Mouse (Mus musculus) midbrain, embryonic 11.5 days (tissue): ENCODE results near the gene Sfxn5. TPM values are rescaled to one million over a fixed set of nuclear protein-coding genes. Genes with fewer than 3 reads are reported as not detected.
A peak's percentile ranks its signal among the peaks of the same experiment; 100 is the strongest.

Source experiments
- ATAC-seq: fragments of 200-750 bp; cut with Nextera tagmentation; 2 replicates; pipeline ENCODE4 v1.8.0; 2017; ENCODE audit warnings: moderate TSS enrichment, moderate library complexity; ENCODE audit not compliant: low FRiP score
- DNase-seq: peaks from one replicate; pipeline ENCODE4 v3.0.0; 2015; ENCODE audit warnings: low spot score; ENCODE audit errors: missing footprints
- H3K27ac ChIP-seq: fragments of 300-500 bp; sonication (generic); 2 replicates; pipeline ENCODE4 v1.5.1; 2014; ENCODE audit warnings: low read depth, low read length
- H3K27me3 ChIP-seq: fragments of 300-500 bp; sonication (generic); 2 replicates; pipeline ENCODE4 v1.6.1; 2014; ENCODE audit warnings: mild to moderate bottlenecking, low read length, moderate library complexity, mixed read lengths; ENCODE audit not compliant: control insufficient read depth, insufficient read depth
- H3K36me3 ChIP-seq: fragments of 300-500 bp; sonication (generic); 2 replicates; pipeline ENCODE4 v1.6.1; 2014; ENCODE audit warnings: mild to moderate bottlenecking, low read length, moderate library complexity, mixed read lengths; ENCODE audit not compliant: control insufficient read depth, insufficient read depth
- H3K4me1 ChIP-seq: fragments of 300-500 bp; sonication (generic); 2 replicates; pipeline ENCODE4 v1.6.1; 2014; ENCODE audit warnings: low read length; ENCODE audit not compliant: control insufficient read depth, insufficient read depth
- H3K4me2 ChIP-seq: fragments of 300-500 bp; sonication (generic); 2 replicates; pipeline ENCODE4 v1.6.1; 2014; ENCODE audit warnings: mild to moderate bottlenecking, moderate library complexity
- H3K4me3 ChIP-seq: fragments of 300-500 bp; sonication (generic); 2 replicates; pipeline ENCODE4 v1.5.1; 2014; ENCODE audit warnings: low read depth, low read length
- H3K9ac ChIP-seq: fragments of 300-500 bp; sonication (generic); 2 replicates; pipeline ENCODE4 v1.6.1; 2014; ENCODE audit warnings: low read length
- H3K9me3 ChIP-seq: fragments of 300-500 bp; sonication (generic); 2 replicates; pipeline ENCODE4 v1.6.1; 2016; ENCODE audit warnings: low read length; ENCODE audit not compliant: control insufficient read depth
- WGBS: fragments of 180-500 bp; shearing (Covaris S2); extraction: QIAGEN DNeasy Blood & Tissue Kit; methylation state at CpG from one replicate; pipeline ENCODE4 v1.1.7; 2014; 5-methylcytosine and 5-hydroxymethylcytosine counted together
- polyA plus RNA-seq: library from polyadenylated mRNA; unstranded; fragments of >200 nt; fragmentation: Nextera tagmentation; extraction: Ambion mirVana; gene quantifications from 2 replicates; pipeline ENCODE4 v1.2.1, GENCODE M21; 2014

Sfxn5 gene
- polyA plus RNA-seq, 1 experiment from 2014 or later, result 6.2 TPM

GRCm38 (mm10) chr6:85209226-85209967, 123.8 kb downstream of the Sfxn5 start:
- DNase-seq (no peak), ATAC-seq (no peak)
- no peaks in the 10 kb centered on the region; the same call in 1 of the 2 replicates for H3K27me3 ChIP-seq
- no peak overlapping the region for H3K27ac ChIP-seq
- H3K9ac ChIP-seq, result no peak overlapping the region
- H3K4me3 ChIP-seq, result no peak overlapping the region
- no peak overlapping the region for H3K4me2 ChIP-seq
- H3K9me3 ChIP-seq, result no peaks in the 10 kb centered on the region
- no peaks in the 10 kb centered on the region; the same call in 1 of the 2 replicates for H3K36me3 ChIP-seq
- H3K4me1 ChIP-seq, result no peaks in the 10 kb centered on the region
- WGBS, result 86% methylated on average over 9 of the region's 9 CpGs

- no peaks in the 10 kb centered on the region for H3K36me3 ChIP-seq
- DNase-seq (no peak), ATAC-seq (no peak)
- no peak overlapping the region for H3K27ac ChIP-seq
- no peaks in the 10 kb centered on the region; the same call in 1 of the 2 replicates for H3K27me3 ChIP-seq
- no peak overlapping the region for H3K9ac ChIP-seq
- 67% methylated on average over 5 of the region's 5 CpGs for WGBS
- H3K4me3 ChIP-seq, result no peak overlapping the region
- H3K4me2 ChIP-seq, result no peak overlapping the region
- H3K4me1 ChIP-seq, result no peaks in the 10 kb centered on the region
- H3K9me3 ChIP-seq, result no peaks in the 10 kb centered on the region
These were observed 125.9 kb downstream of the Sfxn5 start for GRCm38 (mm10) chr6:85207345-85207744.

- H3K4me2 ChIP-seq, result no peak overlapping the region
- H3K27ac ChIP-seq, result no peak overlapping the region
- DNase-seq (no peak), ATAC-seq (no peak)
- no peak overlapping the region for H3K9ac ChIP-seq
- H3K4me1 ChIP-seq, result no peaks in the 10 kb centered on the region
- H3K27me3 ChIP-seq, result no peaks in the 10 kb centered on the region; the same call in 1 of the 2 replicates
- no peaks in the 10 kb centered on the region for H3K9me3 ChIP-seq
- no peaks in the 10 kb centered on the region for H3K36me3 ChIP-seq
- H3K4me3 ChIP-seq, result no peak overlapping the region
- WGBS, result 45% methylated on average over 15 of the region's 15 CpGs
These were observed 126.3 kb downstream of the Sfxn5 start for GRCm38 (mm10) chr6:85206939-85207285.

GRCm38 (mm10) chr6:85206182-85206938, 126.9 kb downstream of the Sfxn5 start:
- DNase-seq, result no peak
- ATAC-seq, result no peak
- Histone ChIP-seq H3K27ac (no peak overlapping the region), H3K4me3 (no peak overlapping the region), H3K4me2 (no peak overlapping the region), H3K9ac (no peak overlapping the region), H3K36me3 (no peaks in the 10 kb centered on the region), H3K27me3 (no peaks in the 10 kb centered on the region; the same call in 1 of the 2 replicates), H3K9me3 (no peaks in the 10 kb centered on the region), H3K4me1 (no peaks in the 10 kb centered on the region)
- WGBS, result 28% methylated on average over 16 of the region's 16 CpGs

GRCm38 (mm10) chr6:85197951-85198350, 135.3 kb downstream of the Sfxn5 start:
- ATAC-seq, result no peak
- H3K27me3 ChIP-seq, result peaks cover 28% of the 10 kb centered on the region

GRCm38 (mm10) chr6:85193381-85194318, 139.6 kb downstream of the Sfxn5 start:
- Histone ChIP-seq H3K9ac (no peak overlapping the region), H3K27me3 (peaks cover 66% of the 10 kb centered on the region), H3K4me2 (0 out of 2 replicates have a peak overlapping the region, but pooled peaks have one; percentile 2), H3K27ac (no peak overlapping the region), H3K36me3 (no peaks in the 10 kb centered on the region), H3K4me3 (no peak overlapping the region), H3K9me3 (no peaks in the 10 kb centered on the region), H3K4me1 (peaks cover 6% of the 10 kb centered on the region)
- 4% methylated on average over 29 of the region's 29 CpGs for WGBS
- DNase-seq, result peak; percentile 92
- ATAC-seq, result no peak

More at GRCm38 (mm10) chr6:85197951-85198350, 135.3 kb downstream of the Sfxn5 start:
- Histone ChIP-seq H3K27ac (no peak overlapping the region), H3K9ac (no peak overlapping the region), H3K4me3 (no peak overlapping the region), H3K9me3 (no peaks in the 10 kb centered on the region), H3K4me1 (no peaks in the 10 kb centered on the region), H3K4me2 (no peak overlapping the region), H3K36me3 (no peaks in the 10 kb centered on the region)
- 62% methylated on average over 2 of the region's 2 CpGs for WGBS
- no peak for DNase-seq

- peak; percentile 93 for DNase-seq
- Histone ChIP-seq H3K27ac (no peak overlapping the region), H3K9ac (no peak overlapping the region), H3K4me1 (peaks cover 23% of the 10 kb centered on the region), H3K36me3 (no peaks in the 10 kb centered on the region), H3K27me3 (peaks cover 83% of the 10 kb centered on the region), H3K9me3 (no peaks in the 10 kb centered on the region), H3K4me3 (no peak overlapping the region), H3K4me2 (no peak overlapping the region)
- 16% methylated on average over 9 of the region's 9 CpGs for WGBS
- no peak for ATAC-seq
These were observed 141.3 kb downstream of the Sfxn5 start for GRCm38 (mm10) chr6:85191751-85192440.

GRCm38 (mm10) chr6:85190671-85191070, 142.6 kb downstream of the Sfxn5 start:
- peak overlapping the region; percentile 33 for H3K4me3 ChIP-seq
- ATAC-seq, result no peak
- H3K27ac ChIP-seq, result no peak overlapping the region
- no peak for DNase-seq
- 0 out of 2 replicates have a peak overlapping the region, but pooled peaks have one; percentile 21 for H3K9ac ChIP-seq
- no peaks in the 10 kb centered on the region for H3K36me3 ChIP-seq
- peak overlapping the region; percentile 51 for H3K4me2 ChIP-seq
- under 1% methylated on average over 13 of the region's 13 CpGs for WGBS
- H3K4me1 ChIP-seq, result peaks cover 28% of the 10 kb centered on the region
- peaks cover 91% of the 10 kb centered on the region for H3K27me3 ChIP-seq
- no peaks in the 10 kb centered on the region for H3K9me3 ChIP-seq
